Mouse (Mus musculus) CH12.LX (cell line): ENCODE data around the gene Adat3. TPM values are rescaled to one million over a fixed set of nuclear protein-coding genes. Genes with fewer than 3 reads are reported as not detected.

Experiments
- DNase-seq: peaks from one replicate; pipeline ENCODE4 v3.0.0-alpha.2; 2013; ENCODE audit errors: extremely low read depth
- H3K27ac ChIP-seq: 2 replicates; pipeline ENCODE4 v1.5.1; 2012; ENCODE audit warnings: low read depth, mild to moderate bottlenecking, control low read depth, moderate library complexity; ENCODE audit not compliant: insufficient read depth
- H3K27me3 ChIP-seq: replicated peaks from 2 replicates; pipeline ENCODE3; 2012; ENCODE audit warnings: inconsistent platforms
- H3K36me3 ChIP-seq, 2 experiments: replicated peaks in 1 of 2; 2 replicates each; pipeline versions ENCODE3 to v1.6.1; 2012; ENCODE audit warnings: inconsistent platforms in 1 of 2, low read length in 1 of 2, mild to moderate bottlenecking in 1 of 2, mixed read lengths in 1 of 2, moderate library complexity in 1 of 2; ENCODE audit not compliant: control insufficient read depth in 1 of 2, insufficient read depth in 1 of 2
- H3K4me1 ChIP-seq, 2 experiments: 2 replicates each; pipeline ENCODE4 v1.6.1; 2012; ENCODE audit warnings: inconsistent platforms in 1 of 2, moderate library complexity in 1 of 2; ENCODE audit not compliant: insufficient read depth in 2 of 2, control insufficient read depth in 1 of 2
- H3K4me2 ChIP-seq: 2 replicates; pipeline ENCODE4 v1.6.1; 2012; ENCODE audit warnings: low read depth, mild to moderate bottlenecking, control low read depth; ENCODE audit not compliant: poor library complexity, insufficient read depth, severe bottlenecking
- H3K4me3 ChIP-seq, 3 experiments: fragments of 150-350 bp in 1 of 3; sonication (generic) in 1 of 3; replicated peaks in 1 of 3; 2 replicates each; pipeline versions ENCODE3 to v1.5.1; 2011 to 2012; ENCODE audit warnings: low read depth in 2 of 3, low read length in 2 of 3, mild to moderate bottlenecking in 2 of 3, moderate library complexity in 2 of 3, control low read depth in 1 of 3, improper control_type of control experiment in 1 of 3, inconsistent platforms in 1 of 3, mixed read lengths in 1 of 3; ENCODE audit not compliant: poor library complexity in 1 of 3
- H3K79me2 ChIP-seq: replicated peaks from 2 replicates; pipeline ENCODE4 v1.6.1; 2012; ENCODE audit warnings: mild to moderate bottlenecking, moderate library complexity; ENCODE audit not compliant: control insufficient read depth, poor library complexity, insufficient read depth, severe bottlenecking; ENCODE audit errors: extremely low read depth
- H3K9ac ChIP-seq: 2 replicates; pipeline ENCODE4 v1.6.1; 2012; ENCODE audit warnings: low read depth, mild to moderate bottlenecking, control low read depth, moderate library complexity; ENCODE audit not compliant: insufficient read depth
- H3K9me3 ChIP-seq: replicated peaks from 2 replicates; pipeline ENCODE3; 2012; ENCODE audit warnings: low read length, inconsistent platforms, mixed read lengths
- CHD1 ChIP-seq: IDR thresholded peaks from 2 replicates; pipeline ENCODE4 v1.6.1; 2012; ENCODE audit warnings: low read depth, low read length, improper control_type of control experiment, inconsistent platforms
- CHD2 ChIP-seq: IDR thresholded peaks from 2 replicates; pipeline ENCODE4 v1.6.1; 2011; ENCODE audit warnings: low read length, improper control_type of control experiment
- E2F4 ChIP-seq: IDR thresholded peaks from 2 replicates; pipeline ENCODE4 v1.6.1; 2011; ENCODE audit warnings: low read depth, low read length, improper control_type of control experiment; ENCODE audit not compliant: insufficient replicate concordance
- ELF1 ChIP-seq: IDR thresholded peaks from 2 replicates; pipeline ENCODE4 v1.6.1; 2014; ENCODE audit warnings: low read depth, mild to moderate bottlenecking, inconsistent platforms, low read length, improper control_type of control experiment
- EP300 ChIP-seq: IDR thresholded peaks from 2 replicates; pipeline ENCODE4 v1.6.1; 2011; ENCODE audit warnings: low read length, improper control_type of control experiment
- ETS1 ChIP-seq: conservative IDR thresholded peaks from 2 replicates; pipeline ENCODE4 v1.6.1; 2012; ENCODE audit warnings: low read depth, mild to moderate bottlenecking, inconsistent platforms, low read length, improper control_type of control experiment, moderate library complexity
- GABPA ChIP-seq: IDR thresholded peaks from 2 replicates; pipeline ENCODE4 v1.6.1; 2012; ENCODE audit warnings: low read depth, low read length, improper control_type of control experiment, inconsistent platforms; ENCODE audit not compliant: insufficient replicate concordance
- HCFC1 ChIP-seq: IDR thresholded peaks from 2 replicates; pipeline ENCODE4 v1.6.1; 2012; ENCODE audit warnings: low read depth, mild to moderate bottlenecking, inconsistent platforms, low read length, improper control_type of control experiment
- IRF4 ChIP-seq: IDR thresholded peaks from 2 replicates; pipeline ENCODE4 v1.6.1; 2014; ENCODE audit warnings: low read depth, mild to moderate bottlenecking, inconsistent platforms, low read length, improper control_type of control experiment
- JUN ChIP-seq: IDR thresholded peaks from 2 replicates; pipeline ENCODE4 v1.6.1; 2011; ENCODE audit warnings: low read depth, mild to moderate bottlenecking, low read length, improper control_type of control experiment, moderate library complexity; ENCODE audit not compliant: insufficient read depth
- MAFK ChIP-seq: IDR thresholded peaks from 2 replicates; pipeline ENCODE4 v1.6.1; 2011; ENCODE audit warnings: low read length, improper control_type of control experiment; ENCODE audit not compliant: insufficient replicate concordance
- MXI1 ChIP-seq: IDR thresholded peaks from 2 replicates; pipeline ENCODE4 v1.6.1; 2011; ENCODE audit warnings: mild to moderate bottlenecking, low read depth, low read length, improper control_type of control experiment
- NELFE ChIP-seq: IDR thresholded peaks from 2 replicates; pipeline ENCODE4 v1.6.1; 2011; ENCODE audit warnings: low read depth, low read length, improper control_type of control experiment
- NRF1 ChIP-seq: IDR thresholded peaks from 2 replicates; pipeline ENCODE4 v1.6.1; 2014; ENCODE audit warnings: low read depth, mild to moderate bottlenecking, inconsistent platforms, low read length, improper control_type of control experiment, moderate library complexity
- PAX5 ChIP-seq: IDR thresholded peaks from 2 replicates; pipeline ENCODE4 v1.6.1; 2012; ENCODE audit warnings: low read length, inconsistent platforms, mixed read lengths
- POLR2A ChIP-seq: IDR thresholded peaks from 2 replicates; pipeline ENCODE4 v1.6.1; 2011; ENCODE audit warnings: low read depth, mild to moderate bottlenecking, improper control_type of control experiment, low read length
- POLR2AphosphoS2 ChIP-seq: IDR thresholded peaks from 2 replicates; pipeline ENCODE4 v1.6.1; 2011; ENCODE audit warnings: low read depth, low read length, improper control_type of control experiment
- RAD21 ChIP-seq: IDR thresholded peaks from 2 replicates; pipeline ENCODE4 v1.6.1; 2011; ENCODE audit warnings: low read depth, mild to moderate bottlenecking, low read length, improper control_type of control experiment, moderate library complexity
- RCOR1 ChIP-seq: conservative IDR thresholded peaks from 2 replicates; pipeline ENCODE4 v1.6.1; 2012; ENCODE audit warnings: low read depth, mild to moderate bottlenecking, inconsistent platforms, low read length, improper control_type of control experiment
- TBP ChIP-seq: conservative IDR thresholded peaks from 2 replicates; pipeline ENCODE4 v1.6.1; 2011; ENCODE audit warnings: low read depth, low read length, improper control_type of control experiment
- TCF12 ChIP-seq: IDR thresholded peaks from 2 replicates; pipeline ENCODE4 v1.6.1; 2014; ENCODE audit warnings: low read depth, mild to moderate bottlenecking, inconsistent platforms, low read length, improper control_type of control experiment
- UBTF ChIP-seq: IDR thresholded peaks from 2 replicates; pipeline ENCODE4 v1.6.1; 2012; ENCODE audit warnings: low read depth, mild to moderate bottlenecking, inconsistent platforms, low read length, improper control_type of control experiment, moderate library complexity
- USF1 ChIP-seq: IDR thresholded peaks from 2 replicates; pipeline ENCODE4 v1.6.1; 2014; ENCODE audit warnings: low read depth, mild to moderate bottlenecking, inconsistent platforms, low read length, improper control_type of control experiment
- ZKSCAN1 ChIP-seq: IDR thresholded peaks from 2 replicates; pipeline ENCODE4 v1.6.1; 2012; ENCODE audit warnings: low read depth, inconsistent platforms, low read length, improper control_type of control experiment, borderline replicate concordance
- ZMIZ1 ChIP-seq: IDR thresholded peaks from 2 replicates; pipeline ENCODE4 v1.6.1; 2012; ENCODE audit warnings: low read depth, mild to moderate bottlenecking, inconsistent platforms, low read length, improper control_type of control experiment
- dilution Hi-C: fragments of 300-500 bp; cut with MboI; formaldehyde crosslinking; loops from 2 replicates; pipeline ENCODE4 v1.14.3; 2020; ENCODE audit warnings: low sequenced_read_pairs; ENCODE audit not compliant: extremely low pct_unique_long_range_greater_than_20kb, extremely low pct_ligation_motif_present
- in situ Hi-C: fragments of 300-500 bp; cut with MboI; formaldehyde crosslinking; loops from 3 replicates; pipeline ENCODE4 v1.14.3; 2019; ENCODE audit warnings: low sequenced_read_pairs, low pct_ligation_motif_present, low pct_unique_long_range_greater_than_20kb, mixed read lengths
- polyA plus RNA-seq: library from polyadenylated mRNA; unstranded; fragments of >175 nt; gene quantifications from 2 replicates; pipeline ENCODE4 v1.2.1, GENCODE M21; 2012; ENCODE audit warnings: low read depth; ENCODE audit not compliant: insufficient read length
- total RNA-seq, 2 experiments: library from RNA; depleted of rRNA; stranded (reverse); fragments of 300-350 nt in 1 of 2; fragments of >200 nt in 1 of 2; gene quantifications; 2 replicates each; pipeline ENCODE4 v1.2.3; 2012 to 2014

Gene Adat3
- total and polyA plus RNA-seq, 3 experiments: 5.0 to 6.7 (median 6.6) TPM

GRCm38 (mm10) chr10:80621940-80622660 lies 19.4 kb downstream of the Adat3 start (continued):
- TF ChIP-seq PAX5 (no peak), E2F4 (peak; percentile 82; the same call in 1 of the 2 replicates), ETS1 (peak; percentile 79), TBP (peak; percentile 73; the same call in 1 of the 2 replicates), NRF1 (no peak), GABPA (peak; percentile 88), MXI1 (peak; percentile 95), RAD21 (no peak), NELFE (no peak; the same call in 1 of the 2 replicates), JUN (no peak), IRF4 (peak; percentile 19; the same call in 1 of the 2 replicates), ZKSCAN1 (no peak), UBTF (no peak), POLR2A (peak; percentile 68), CHD1 (no peak), RCOR1 (no peak), CHD2 (no peak)

- peaks cover 27 to 49% of the 10 kb centered on the region in 2 experiments for H3K4me1 ChIP-seq
- peak; percentile 39 for DNase-seq
- peak within 1 kb of the TSS; percentile 98 for H3K4me2 ChIP-seq
- peak within 1 kb of the TSS; percentile 87 to 99 (median 99) for H3K4me3 ChIP-seq
- H3K9ac ChIP-seq: peak within 1 kb of the TSS; percentile 99
- peak within 1 kb of the TSS; percentile 80 for H3K27ac ChIP-seq
- H3K79me2 ChIP-seq: peaks cover 32% of the 10 kb centered on the region
- peaks cover 3 to 33% of the 10 kb centered on the region in 2 experiments for H3K36me3 ChIP-seq
- dilution Hi-C loops (no loop called here), in situ Hi-C loops (no loop called here)
- no peaks in the 10 kb centered on the region for H3K9me3 ChIP-seq
- H3K27me3 ChIP-seq: no peaks in the 10 kb centered on the region
- 0 out of 2 replicates have a peak, but pooled peaks have one; percentile 37 for TF ChIP-seq TCF12
- no peak for TF ChIP-seq MAFK
- TF ChIP-seq NRF1: peak; percentile 96
- peak; percentile 41 for TF ChIP-seq HCFC1
- 0 out of 2 replicates have a peak, but pooled peaks have one; percentile 16 for TF ChIP-seq ZMIZ1
- peak; percentile 18; the same call in 1 of the 2 replicates for TF ChIP-seq USF1
- TF ChIP-seq NELFE: peak; percentile 56
- peak; percentile 51; the same call in 1 of the 2 replicates for TF ChIP-seq ELF1
- TF ChIP-seq EP300: no peak
- no peak for TF ChIP-seq JUN
- no peak for TF ChIP-seq POLR2AphosphoS2
Measured at GRCm38 (mm10) chr10:80622661-80623456, 20.2 kb downstream of the Adat3 start, which contains the start of gene Csnk1g2. TSS of gene Csnk1g2 (plus strand) at chr10:80622838.
